ENCODE assay signal across 16 mouse cellular contexts in genomic region chr15:89528201-89528850, GRCm38 (mm10). TPM values are rescaled to one million over a fixed set of nuclear protein-coding genes. Genes with fewer than 3 reads are reported as not detected.
"Had no signal": no experiment of that assay in that cellular context is flagged by ENCODE, and none has a peak within 500 bp of the region (broad histone marks: within the 10 kb centered on the region; RNA-seq: fewer than 3 reads in every experiment).

No protein-coding gene starts in this region.

- H3K4me2 ChIP-seq: liver, embryonic 11.5 days; liver, embryonic 15.5 days; lung, embryonic 14.5 days; midbrain, embryonic 12.5 days; stomach, embryonic 15.5 days had no signal

- H3K4me3 ChIP-seq: left cerebral cortex, adult 2 months; limb, embryonic 10.5 days; liver, embryonic 15.5 days; megakaryocyte, embryonic 14.5 days; midbrain, embryonic 12.5 days; stomach, embryonic 15.5 days had no signal

- H3K36me3 ChIP-seq: liver, embryonic 15.5 days; midbrain, embryonic 12.5 days; stomach, embryonic 15.5 days had no signal

- H3K27ac ChIP-seq: kidney, postnatal 0 days; left cerebral cortex, adult 2 months; limb, embryonic 10.5 days; liver, embryonic 15.5 days; macrophage; midbrain, embryonic 12.5 days; stomach, embryonic 15.5 days had no signal

- H3K9ac ChIP-seq: liver, embryonic 15.5 days; lung, embryonic 14.5 days; midbrain, embryonic 12.5 days; stomach, embryonic 15.5 days had no signal

- DNase-seq: kidney, adult 18-20 months; kidney, postnatal 36 days; lung, embryonic 14.5 days; lung, postnatal 10 days; right cerebral cortex, postnatal 14 days; thymus, adult 2 months; thymus, postnatal 25 days had no signal

- H3K27me3 ChIP-seq: megakaryocyte, embryonic 14.5 days had no signal

- H3K9me3 ChIP-seq: limb, embryonic 10.5 days; liver, embryonic 15.5 days; megakaryocyte, embryonic 14.5 days; midbrain, embryonic 12.5 days; stomach, embryonic 15.5 days had no signal

- H3K4me1 ChIP-seq: liver, embryonic 15.5 days had no signal

RNA-seq across cellular contexts. Expression of gene Shank3, which starts 28.9 kb away (rescaled TPM):
- polyA plus RNA-seq: macrophage had no signal

RNA-seq across cellular contexts. Expression of gene Acr, which starts 39.8 kb away (rescaled TPM):
- polyA plus RNA-seq: kidney, postnatal 0 days; limb, embryonic 10.5 days; liver, embryonic 15.5 days; macrophage had no signal
